Mouse (Mus musculus) thymus, postnatal 10 days (tissue): ENCODE measurements at regions not wholly inside any gene's neighbourhood (a gene's known extent, or its start where the extent isn't known, plus 50 kb on each side); places are given as distances from the start of the nearest gene placed in this dataset.

ENCODE experiments used
- DNase-seq, 2 experiments: peaks; one replicate each; pipeline ENCODE4 v3.0.0; 2021; ENCODE audit warnings: low spot score in 2 of 2

GRCm38 (mm10) chr17:83089856-83090692 lies 125.0 kb upstream of the Pkdcc start:
- no peak for DNase-seq

GRCm38 (mm10) chr17:83093862-83094261 lies 121.2 kb upstream of the Pkdcc start:
- DNase-seq, result no peak

- no peak for DNase-seq
Measured at GRCm38 (mm10) chr17:83096451-83096850, 118.6 kb upstream of the Pkdcc start.

- no peak for DNase-seq
Measured at GRCm38 (mm10) chr17:83097998-83098397, 117.1 kb upstream of the Pkdcc start.

GRCm38 (mm10) chr17:83098679-83099413 lies 116.2 kb upstream of the Pkdcc start:
- no peak for DNase-seq

- DNase-seq, result no peak
Measured at GRCm38 (mm10) chr17:83101035-83101434, 114.1 kb upstream of the Pkdcc start.

GRCm38 (mm10) chr17:83101756-83102155 lies 113.3 kb upstream of the Pkdcc start:
- no peak for DNase-seq

- DNase-seq, result no peak
Measured at GRCm38 (mm10) chr17:83102675-83103412, 112.2 kb upstream of the Pkdcc start.

- no peak for DNase-seq
Measured at GRCm38 (mm10) chr17:83108151-83108550, 106.9 kb upstream of the Pkdcc start.

GRCm38 (mm10) chr17:83109792-83110440 lies 105.2 kb upstream of the Pkdcc start:
- no peak for DNase-seq

- no peak for DNase-seq
Measured at GRCm38 (mm10) chr17:83110556-83110955, 104.5 kb upstream of the Pkdcc start.

GRCm38 (mm10) chr17:83115146-83115545 lies 99.9 kb upstream of the Pkdcc start:
- DNase-seq, result no peak

- no peak for DNase-seq
Measured at GRCm38 (mm10) chr17:83115832-83116480, 99.1 kb upstream of the Pkdcc start.

GRCm38 (mm10) chr17:83120665-83121232 lies 94.3 kb upstream of the Pkdcc start:
- DNase-seq, result no peak

- no peak for DNase-seq
Measured at GRCm38 (mm10) chr17:83122525-83123280, 92.4 kb upstream of the Pkdcc start.

- DNase-seq, result no peak
Measured at GRCm38 (mm10) chr17:83125057-83125456, 90.0 kb upstream of the Pkdcc start.

GRCm38 (mm10) chr17:83127842-83128241 lies 87.2 kb upstream of the Pkdcc start:
- no peak for DNase-seq

GRCm38 (mm10) chr17:83128843-83129544 lies 86.1 kb upstream of the Pkdcc start:
- no peak for DNase-seq

GRCm38 (mm10) chr17:83129658-83130057 lies 85.4 kb upstream of the Pkdcc start:
- no peak for DNase-seq

GRCm38 (mm10) chr17:83133201-83133600 lies 81.9 kb upstream of the Pkdcc start:
- no peak for DNase-seq
